Mouse (Mus musculus): ENCODE data around the gene Ddc. TPM values are rescaled to one million over a fixed set of nuclear protein-coding genes. Genes with fewer than 3 reads are reported as not detected.

Ddc gene
- polyA plus RNA-seq, 1 experiment from 2014 or later: 7.7 TPM

- WGBS: 86% methylated on average over 2 of the region's 2 CpGs
- H3K4me3 ChIP-seq (replicated peaks): no peak overlapping the region
- no peak overlapping the region for H3K9ac ChIP-seq
- no peaks in the 10 kb centered on the region for H3K9me3 ChIP-seq
- ATAC-seq (ENCODE audit: low FRiP score): no peak
- H3K4me1 ChIP-seq: peaks cover 1% of the 10 kb centered on the region; the same call in 1 of the 2 replicates
- H3K36me3 ChIP-seq (replicated peaks): no peaks in the 10 kb centered on the region
- no peak overlapping the region for H3K4me2 ChIP-seq
- no peaks in the 10 kb centered on the region for H3K27me3 ChIP-seq
- H3K27ac ChIP-seq: no peak overlapping the region
Measured at GRCm38 (mm10) chr11:11895479-11895878, 2.5 kb downstream of the Ddc start.

- Histone ChIP-seq H3K9ac (no peak overlapping the region), H3K4me3 (replicated peaks) (no peak overlapping the region), H3K36me3 (replicated peaks) (no peaks in the 10 kb centered on the region), H3K27me3 (no peaks in the 10 kb centered on the region), H3K9me3 (no peaks in the 10 kb centered on the region), H3K4me2 (no peak overlapping the region), H3K4me1 (peaks cover 8% of the 10 kb centered on the region; the same call in 1 of the 2 replicates), H3K27ac (no peak overlapping the region)
- 93% methylated on average over 1 of the region's 1 CpGs for WGBS
- no peak for ATAC-seq (ENCODE audit: low FRiP score)
Measured at GRCm38 (mm10) chr11:11893769-11894168, 4.2 kb downstream of the Ddc start.

- Histone ChIP-seq H3K4me2 (no peak overlapping the region), H3K9ac (no peak overlapping the region), H3K4me1 (peaks cover 8% of the 10 kb centered on the region; the same call in 1 of the 2 replicates), H3K9me3 (no peaks in the 10 kb centered on the region), H3K36me3 (replicated peaks) (no peaks in the 10 kb centered on the region), H3K4me3 (replicated peaks) (no peak overlapping the region), H3K27me3 (no peaks in the 10 kb centered on the region), H3K27ac (no peak overlapping the region)
- 62% methylated on average over 10 of the region's 10 CpGs for WGBS
- ATAC-seq (ENCODE audit: low FRiP score): no peak
Measured at GRCm38 (mm10) chr11:11892993-11893602, 4.8 kb downstream of the Ddc start.

GRCm38 (mm10) chr11:11891832-11892231 is 6.1 kb downstream of the Ddc start:
- H3K4me1 ChIP-seq: peaks cover 8% of the 10 kb centered on the region; the same call in 1 of the 2 replicates
- H3K4me3 ChIP-seq (replicated peaks): no peak overlapping the region
- H3K4me2 ChIP-seq: no peak overlapping the region
- H3K27me3 ChIP-seq: no peaks in the 10 kb centered on the region
- no peaks in the 10 kb centered on the region for H3K9me3 ChIP-seq
- H3K36me3 ChIP-seq (replicated peaks): no peaks in the 10 kb centered on the region
- ATAC-seq (ENCODE audit: low FRiP score): no peak
- no peak overlapping the region for H3K9ac ChIP-seq
- H3K27ac ChIP-seq: no peak overlapping the region

GRCm38 (mm10) chr11:11890139-11890741 is 7.7 kb downstream of the Ddc start:
- ATAC-seq (ENCODE audit: low FRiP score): peak; percentile 50; the same call in 1 of the 2 replicates
- Histone ChIP-seq H3K4me2 (no peak overlapping the region), H3K9me3 (no peaks in the 10 kb centered on the region), H3K27me3 (no peaks in the 10 kb centered on the region), H3K4me1 (peaks cover 12% of the 10 kb centered on the region; the same call in 1 of the 2 replicates), H3K4me3 (replicated peaks) (no peak overlapping the region), H3K9ac (no peak overlapping the region), H3K27ac (peak overlapping the region; percentile 32; the same call in 1 of the 2 replicates), H3K36me3 (replicated peaks) (no peaks in the 10 kb centered on the region)
- WGBS: 54% methylated on average over 10 of the region's 10 CpGs

DNA sequence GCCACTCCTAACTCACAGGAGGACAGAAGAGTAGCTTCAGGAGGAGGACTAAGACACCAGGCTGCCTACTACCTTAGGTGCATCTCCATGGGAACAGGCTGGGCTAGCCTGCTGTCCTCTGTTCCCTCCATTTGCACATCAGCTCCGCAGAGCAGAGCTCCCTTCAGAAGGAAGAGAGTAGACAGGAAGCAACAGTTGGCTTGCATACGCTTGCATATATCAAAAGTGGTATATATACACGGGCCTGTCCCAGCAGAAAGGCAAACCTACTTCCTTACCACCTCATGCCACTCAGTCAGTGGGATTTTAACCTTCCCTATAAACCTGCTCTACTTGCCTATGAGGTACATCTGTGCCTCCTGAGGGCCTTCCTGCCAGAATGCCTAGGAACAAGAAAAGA is 9.2 kb downstream of the Ddc start:
- 90% methylated on average over 3 of the region's 3 CpGs for WGBS
- Histone ChIP-seq H3K27ac (no peak overlapping the region), H3K4me2 (no peak overlapping the region)

GRCm38 (mm10) chr11:11888051-11888450 is 9.9 kb downstream of the Ddc start:
- peaks cover 20% of the 10 kb centered on the region; the same call in 1 of the 2 replicates for H3K4me1 ChIP-seq
- no peak overlapping the region for H3K4me3 ChIP-seq (replicated peaks)
- no peaks in the 10 kb centered on the region for H3K36me3 ChIP-seq (replicated peaks)
- no peak overlapping the region for H3K27ac ChIP-seq
- no peak overlapping the region for H3K9ac ChIP-seq
- no peaks in the 10 kb centered on the region for H3K9me3 ChIP-seq
- no peaks in the 10 kb centered on the region for H3K27me3 ChIP-seq
- WGBS: 86% methylated on average over 3 of the region's 3 CpGs
- H3K4me2 ChIP-seq: no peak overlapping the region
- no peak for ATAC-seq (ENCODE audit: low FRiP score)

More for the DNA sequence above, 9.2 kb downstream of the Ddc start:
- H3K9ac ChIP-seq: no peak overlapping the region
- H3K27me3 ChIP-seq: no peaks in the 10 kb centered on the region
- no peaks in the 10 kb centered on the region for H3K9me3 ChIP-seq
- no peaks in the 10 kb centered on the region for H3K36me3 ChIP-seq (replicated peaks)
- no peak for ATAC-seq (ENCODE audit: low FRiP score)
- H3K4me3 ChIP-seq (replicated peaks): no peak overlapping the region
- peaks cover 20% of the 10 kb centered on the region; the same call in 1 of the 2 replicates for H3K4me1 ChIP-seq

GRCm38 (mm10) chr11:11886403-11886998 is 11.4 kb downstream of the Ddc start:
- H3K36me3 ChIP-seq (replicated peaks): no peaks in the 10 kb centered on the region
- H3K9ac ChIP-seq: no peak overlapping the region
- no peak for ATAC-seq (ENCODE audit: low FRiP score)
- 56% methylated on average over 4 of the region's 4 CpGs for WGBS
- no peak overlapping the region for H3K4me3 ChIP-seq (replicated peaks)
- no peak overlapping the region for H3K4me2 ChIP-seq
- peaks cover 24% of the 10 kb centered on the region for H3K4me1 ChIP-seq
- no peaks in the 10 kb centered on the region for H3K9me3 ChIP-seq
- no peak overlapping the region for H3K27ac ChIP-seq
- H3K27me3 ChIP-seq: no peaks in the 10 kb centered on the region

- Histone ChIP-seq H3K4me1 (peaks cover 30% of the 10 kb centered on the region), H3K4me2 (no peak overlapping the region), H3K9me3 (no peaks in the 10 kb centered on the region), H3K27me3 (no peaks in the 10 kb centered on the region), H3K27ac (no peak overlapping the region), H3K4me3 (replicated peaks) (no peak overlapping the region), H3K36me3 (replicated peaks) (no peaks in the 10 kb centered on the region), H3K9ac (no peak overlapping the region)
- no peak for ATAC-seq (ENCODE audit: low FRiP score)
- 12% methylated on average over 3 of the region's 3 CpGs for WGBS
Measured at GRCm38 (mm10) chr11:11885921-11886320, 12.0 kb downstream of the Ddc start.

- H3K4me3 ChIP-seq (replicated peaks): no peak overlapping the region
- no peak overlapping the region for H3K27ac ChIP-seq
- H3K27me3 ChIP-seq: 0 out of 2 replicates have a peak, but pooled peaks cover 6% of the 10 kb centered on the region
- WGBS: 84% methylated on average over 4 of the region's 4 CpGs
- ATAC-seq (ENCODE audit: low FRiP score): no peak
- H3K36me3 ChIP-seq (replicated peaks): no peaks in the 10 kb centered on the region
- no peaks in the 10 kb centered on the region for H3K9me3 ChIP-seq
- peaks cover 30% of the 10 kb centered on the region for H3K4me1 ChIP-seq
- no peak overlapping the region for H3K4me2 ChIP-seq
- H3K9ac ChIP-seq: no peak overlapping the region
Measured at GRCm38 (mm10) chr11:11885246-11885643, 12.7 kb downstream of the Ddc start.

DNA sequence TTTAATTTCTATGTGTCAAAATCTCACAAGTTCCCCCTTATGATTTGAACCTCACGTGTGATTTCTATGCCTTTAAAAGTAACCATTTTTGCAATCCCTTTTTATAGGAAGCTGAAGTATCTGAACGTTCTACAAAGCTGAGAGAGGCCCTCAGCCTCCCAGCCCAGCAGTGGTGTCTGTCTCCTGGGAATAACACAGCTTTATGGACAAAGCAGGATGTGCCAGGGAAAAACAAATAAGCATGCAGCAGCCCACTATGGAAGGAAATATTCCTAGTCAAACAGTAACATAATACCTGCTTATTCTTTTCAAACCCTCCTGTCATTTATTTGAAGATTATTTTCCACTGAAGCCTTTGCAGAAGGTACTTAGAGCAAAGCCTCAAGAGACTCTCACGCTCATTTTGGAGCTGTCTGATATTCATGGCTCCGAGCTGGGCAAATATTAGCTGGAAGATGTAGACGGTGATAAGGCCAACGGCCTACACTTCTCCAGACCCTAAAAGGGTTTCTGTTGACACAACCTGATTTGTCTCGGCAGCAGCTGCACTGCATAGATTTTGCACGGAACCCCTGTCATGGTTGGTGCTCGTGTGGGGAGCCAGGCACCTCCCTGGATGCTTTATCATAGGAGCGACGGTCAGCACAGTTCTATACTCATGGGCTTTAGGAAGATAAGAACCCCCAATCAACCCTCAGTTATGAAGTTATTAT is 13.3 kb downstream of the Ddc start:
- no peak overlapping the region for H3K4me2 ChIP-seq
- peaks cover 30% of the 10 kb centered on the region for H3K4me1 ChIP-seq
- no peak overlapping the region for H3K4me3 ChIP-seq (replicated peaks)
- no peaks in the 10 kb centered on the region for H3K36me3 ChIP-seq (replicated peaks)
- no peak overlapping the region for H3K9ac ChIP-seq
- H3K9me3 ChIP-seq: no peaks in the 10 kb centered on the region
- peak overlapping the region; percentile 66; the same call in 1 of the 2 replicates for H3K27ac ChIP-seq
- H3K27me3 ChIP-seq: peaks cover 12% of the 10 kb centered on the region; the same call in 1 of the 2 replicates
- WGBS: 66% methylated on average over 11 of the region's 11 CpGs
- ATAC-seq (ENCODE audit: low FRiP score): peak; percentile 37; the same call in 1 of the 2 replicates

- no peak overlapping the region for H3K4me3 ChIP-seq (replicated peaks)
- H3K27me3 ChIP-seq: peaks cover 15% of the 10 kb centered on the region; the same call in 1 of the 2 replicates
- H3K27ac ChIP-seq: no peak overlapping the region
- no peaks in the 10 kb centered on the region for H3K9me3 ChIP-seq
- no peak overlapping the region for H3K9ac ChIP-seq
- H3K36me3 ChIP-seq (replicated peaks): no peaks in the 10 kb centered on the region
- H3K4me1 ChIP-seq: peaks cover 48% of the 10 kb centered on the region
- 46% methylated on average over 1 of the region's 1 CpGs for WGBS
- H3K4me2 ChIP-seq: no peak overlapping the region
- no peak for ATAC-seq (ENCODE audit: low FRiP score)
Measured at GRCm38 (mm10) chr11:11881783-11882155, 16.2 kb downstream of the Ddc start.
